Mouse (Mus musculus): ENCODE measurements around the gene Pdzd4.

DNA sequence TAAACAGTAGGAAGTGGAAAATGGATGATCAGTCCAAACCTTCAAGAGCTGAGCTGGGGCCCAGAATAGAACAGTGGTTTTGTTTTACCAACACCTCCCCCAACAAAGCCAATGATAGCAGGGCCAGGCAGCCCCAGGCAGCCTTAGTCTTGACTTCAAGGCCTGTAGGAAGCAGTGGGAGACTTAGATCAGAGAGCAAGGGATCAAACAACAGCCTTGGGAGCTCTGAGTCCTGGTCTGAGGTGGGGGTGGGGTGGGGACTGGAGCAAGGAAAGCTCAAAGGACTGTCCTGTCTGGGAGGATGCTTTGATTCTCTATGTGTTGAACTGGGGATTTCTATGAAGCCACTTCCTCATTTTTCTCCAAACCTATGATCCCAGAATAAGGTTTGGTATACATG is 46.7 kb upstream of the Pdzd4 start:
- TF ChIP-seq CTCF (IDR thresholded peaks at IDR 0.05; ENCODE audit: extremely low read depth, insufficient read depth, insufficient read length, insufficient replicate concordance) (no peak), POLR2A (IDR thresholded peaks at IDR 0.05; ENCODE audit: low read depth, low read length) (no peak)

All from spleen, adult 2 months (tissue).